In the genomic region with DNA sequence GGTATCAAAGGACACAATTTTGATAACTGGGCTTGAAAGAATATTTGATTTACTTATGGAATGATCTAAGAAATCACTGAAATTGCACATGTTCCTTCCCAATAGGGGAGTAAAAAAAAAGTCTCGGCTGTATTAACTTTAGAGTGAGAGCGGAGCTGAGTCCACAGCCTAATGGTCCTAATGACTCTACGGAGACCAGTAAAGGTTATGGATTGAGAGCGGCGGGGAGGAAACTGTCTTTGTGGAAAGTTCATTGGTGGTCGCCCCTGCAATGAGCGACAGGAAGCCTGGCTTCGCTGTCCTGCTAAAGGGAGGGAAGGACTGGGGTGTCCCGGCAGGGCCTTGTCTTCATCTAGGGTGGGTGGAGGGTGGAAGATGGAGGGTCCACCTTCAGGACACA, we compare ENCODE assay signal across 13 mouse cellular contexts.
"Had no signal": no experiment of that assay in that cellular context is flagged by ENCODE, and none has a peak within 500 bp of the region (broad histone marks: within the 10 kb centered on the region; RNA-seq: fewer than 3 reads in every experiment).

No protein-coding gene starts in this region.

- H3K4me3 ChIP-seq: intestine, embryonic 15.5 days; layer of hippocampus, adult 2 months; limb, embryonic 13.5 days; myocyte; stomach, embryonic 15.5 days had no signal

- DNase-seq: kidney, adult 18-20 months; kidney, postnatal 10 days; kidney, postnatal 4 days; left cerebral cortex, postnatal 4 days; lung, adult 18-20 months; right cerebral cortex, postnatal 4 days; thymus, postnatal 36 days had no signal

- H3K27ac ChIP-seq: intestine, embryonic 15.5 days; layer of hippocampus, adult 2 months; limb, embryonic 13.5 days; liver, embryonic 14.5 days; stomach, embryonic 15.5 days had no signal

- H3K4me1 ChIP-seq: intestine, embryonic 15.5 days; stomach, embryonic 15.5 days had no signal

- H3K9me3 ChIP-seq: intestine, embryonic 15.5 days; limb, embryonic 13.5 days; stomach, embryonic 15.5 days had no signal

- ATAC-seq: intestine, embryonic 15.5 days had no signal

- H3K4me2 ChIP-seq: intestine, embryonic 15.5 days; limb, embryonic 13.5 days; stomach, embryonic 15.5 days had no signal

- H3K9ac ChIP-seq: intestine, embryonic 15.5 days; limb, embryonic 13.5 days; liver, embryonic 14.5 days; stomach, embryonic 15.5 days had no signal

- H3K36me3 ChIP-seq: intestine, embryonic 15.5 days; limb, embryonic 13.5 days; stomach, embryonic 15.5 days had no signal

- H3K27me3 ChIP-seq: intestine, embryonic 15.5 days; stomach, embryonic 15.5 days had no signal
